Mouse (Mus musculus) G1E (cell line): ENCODE measurements around the gene Ubash3b.

Experiments
- CTCF ChIP-seq: IDR thresholded peaks from 2 replicates; pipeline ENCODE4 v1.5.1; 2012; ENCODE audit warnings: low read depth, low read length, inconsistent platforms, mixed read lengths
- GATA1 ChIP-seq: IDR thresholded peaks from 2 replicates; pipeline ENCODE4 v1.6.1; 2012; ENCODE audit warnings: borderline replicate concordance, low read length, inconsistent platforms, mixed read lengths
- GATA2 ChIP-seq: IDR thresholded peaks from 2 replicates; pipeline ENCODE4 v1.6.1; 2012; ENCODE audit warnings: low read depth, low read length, inconsistent platforms, borderline replicate concordance
- POLR2AphosphoS5 ChIP-seq: IDR thresholded peaks from 2 replicates; pipeline ENCODE4 v1.6.1; 2012; ENCODE audit warnings: low read depth, low read length, inconsistent platforms; ENCODE audit not compliant: insufficient replicate concordance
- TAL1 ChIP-seq: conservative IDR thresholded peaks from 2 replicates; pipeline ENCODE4 v1.6.1; 2012; ENCODE audit warnings: low read depth, low read length, inconsistent platforms, mixed read lengths

DNA sequence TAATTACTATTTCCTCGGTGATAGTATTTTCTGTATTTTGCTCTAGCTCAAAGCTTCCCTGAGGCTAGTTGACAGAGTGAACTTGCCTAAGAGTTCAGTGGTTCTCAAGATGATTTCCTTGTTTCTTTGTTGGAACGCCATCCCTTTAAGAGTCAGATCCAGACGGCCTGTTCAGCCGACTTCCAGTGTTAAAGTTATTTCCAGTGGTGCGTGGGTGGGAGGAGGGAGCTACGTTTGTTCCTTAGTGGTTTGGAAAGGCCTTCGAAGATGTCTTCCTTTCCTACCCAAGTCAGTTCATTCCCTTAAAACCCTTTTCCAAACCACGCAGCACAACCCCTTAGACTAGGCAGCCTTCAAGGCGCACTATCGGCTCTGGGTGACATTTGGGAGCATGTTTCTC is 58.9 kb downstream of the Ubash3b start:
- TF ChIP-seq CTCF: no peak
- TF ChIP-seq GATA1: no peak
- TF ChIP-seq TAL1: no peak
- no peak for TF ChIP-seq POLR2AphosphoS5
- no peak for TF ChIP-seq GATA2
